Mouse (Mus musculus): Measurements from ENCODE around the gene Ube2m.

The Ube2m gene

DNA sequence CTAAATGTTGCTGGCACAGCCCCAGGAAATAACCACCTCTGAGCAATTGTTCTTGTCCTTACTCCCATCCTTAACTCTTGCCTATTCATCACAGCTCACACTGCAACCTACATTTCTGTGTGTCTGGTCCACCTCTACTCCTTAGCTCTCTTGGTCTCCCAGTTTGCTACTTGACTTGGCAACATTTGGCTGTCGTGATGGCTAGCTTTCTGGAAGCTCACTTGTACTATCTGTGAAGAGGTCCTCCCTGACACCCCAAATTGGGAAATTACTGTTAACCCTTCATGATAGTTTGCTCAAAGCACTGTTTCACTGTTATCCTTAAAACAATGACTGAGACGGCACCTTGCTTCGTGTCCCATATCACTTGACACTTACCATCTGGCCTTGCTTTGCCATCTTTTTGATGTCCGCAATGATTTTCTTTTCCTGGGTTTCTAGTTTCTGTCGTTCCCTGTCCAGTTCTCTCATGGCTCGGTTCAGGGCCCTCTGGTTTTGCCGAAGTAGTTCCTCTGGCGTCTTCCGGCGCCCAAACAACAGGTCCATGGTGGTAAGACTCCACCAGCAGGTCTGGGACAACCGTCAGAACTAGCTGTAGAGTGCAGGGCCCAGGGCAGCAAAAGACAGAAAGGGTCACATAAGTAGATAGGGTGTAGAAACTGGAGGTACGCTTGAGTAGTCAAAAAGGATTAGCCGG lies 4.5 kb downstream of the Ube2m start:
- no peak for DNase-seq (ENCODE audit: low spot score)

DNA sequence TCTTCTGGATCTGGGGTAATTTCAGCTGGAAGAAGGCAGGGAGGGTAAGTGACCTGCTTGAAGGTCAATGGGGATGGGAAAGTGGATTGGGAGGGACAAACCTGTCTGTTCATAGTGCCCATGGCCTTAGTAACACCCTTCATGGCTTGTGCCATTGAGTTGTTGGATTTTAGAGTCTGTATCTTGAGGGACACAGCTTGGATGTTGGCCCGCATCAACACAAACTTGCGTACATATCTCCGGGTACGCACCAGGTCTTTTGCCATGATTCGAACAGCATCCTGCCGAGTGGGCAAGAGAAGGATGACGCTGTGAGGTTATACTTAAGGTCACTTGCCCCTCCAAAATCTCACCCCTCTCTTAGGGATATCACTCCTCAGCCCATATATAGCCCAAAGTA lies 5.5 kb downstream of the Ube2m start:
- DNase-seq (ENCODE audit: low spot score): no peak

DNA sequence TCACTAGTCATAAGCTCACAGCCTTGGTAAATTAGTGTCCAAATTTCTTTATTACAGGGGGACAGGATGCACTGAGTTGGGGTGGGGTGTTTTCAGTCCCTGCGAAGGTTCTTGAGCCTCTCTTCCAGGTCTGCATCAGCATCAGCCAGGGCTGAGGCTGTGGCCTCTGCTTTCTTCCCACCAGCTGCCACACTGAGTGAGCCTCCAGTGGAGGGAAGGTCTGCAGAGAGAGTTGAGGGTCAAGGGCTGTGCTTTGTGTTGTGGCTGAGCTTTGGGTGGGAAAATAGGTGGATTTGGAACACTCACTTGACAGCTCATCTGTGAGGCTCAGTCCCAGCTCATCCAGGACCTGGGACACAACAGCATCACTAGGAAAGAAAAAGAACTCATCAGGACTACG lies 6.1 kb downstream of the Ube2m start:
- no peak for DNase-seq (ENCODE audit: low spot score)

DNA sequence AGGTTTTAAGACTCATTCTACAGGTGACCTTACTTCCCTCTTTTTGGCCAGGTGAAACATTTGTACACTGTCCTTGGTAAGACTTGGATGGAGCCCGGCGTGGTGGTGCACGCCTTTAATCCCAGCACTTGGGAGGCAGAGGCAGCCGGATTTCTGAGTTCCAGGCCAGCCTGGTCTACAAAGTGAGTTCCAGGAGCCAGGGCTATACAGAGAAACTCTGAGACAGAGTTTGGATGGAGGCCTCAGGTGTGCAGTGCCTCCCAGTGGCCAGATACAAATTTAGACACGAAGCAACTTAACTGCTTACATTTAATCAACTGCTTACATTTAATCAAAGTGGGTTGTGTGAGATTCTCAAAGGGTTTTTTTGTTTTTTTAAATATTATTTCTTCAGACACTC lies 7.0 kb downstream of the Ube2m start:
- DNase-seq (ENCODE audit: low spot score): no peak

DNA sequence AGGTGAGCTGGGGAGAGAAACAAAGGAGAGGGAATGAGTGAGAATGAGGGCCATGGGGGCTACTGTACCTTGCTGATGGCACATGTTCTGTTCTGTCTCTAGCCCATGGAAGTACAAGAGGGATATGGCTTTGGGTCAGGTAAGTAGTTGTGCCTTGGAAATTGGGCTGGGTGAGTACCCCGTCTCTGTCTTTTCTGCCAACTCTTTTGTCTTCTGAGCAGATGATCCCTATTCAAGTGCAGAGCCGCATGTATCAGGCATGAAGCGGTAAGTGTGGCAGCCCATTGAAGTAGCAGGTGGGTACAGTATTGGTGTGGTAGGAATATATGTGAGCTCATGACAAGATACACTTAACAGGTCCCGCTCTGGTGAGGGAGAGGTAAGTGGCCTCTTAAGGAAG lies 9.1 kb downstream of the Ube2m start:
- DNase-seq (ENCODE audit: low spot score): no peak

DNA sequence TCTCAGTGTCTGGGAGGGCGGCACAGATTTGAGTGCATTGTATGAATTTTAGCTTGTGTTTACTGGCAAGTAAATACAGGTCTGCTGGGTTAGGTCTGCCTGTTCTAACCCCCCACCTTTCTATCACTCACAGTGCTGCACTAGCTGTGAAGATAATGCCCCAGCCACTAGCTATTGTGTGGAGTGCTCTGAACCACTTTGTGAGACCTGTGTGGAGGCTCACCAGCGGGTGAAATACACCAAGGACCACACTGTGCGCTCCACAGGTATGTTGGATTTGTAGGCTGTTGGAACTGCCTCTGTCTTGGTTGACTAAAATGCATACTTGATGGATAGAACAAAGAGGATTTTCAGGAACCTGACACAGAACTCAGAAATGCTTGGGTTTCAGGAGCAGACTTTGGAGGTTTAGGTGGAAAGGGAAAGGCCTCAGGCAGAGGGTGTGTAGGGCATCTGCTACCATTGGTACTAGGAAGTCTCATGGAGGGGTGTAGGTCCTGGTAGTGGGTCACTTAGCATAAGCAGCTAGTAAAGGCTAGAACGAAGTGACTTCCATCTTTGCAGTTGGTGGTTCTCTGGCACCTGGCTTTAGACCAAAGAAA lies 12.5 kb downstream of the Ube2m start:
- DNase-seq (ENCODE audit: low spot score): no peak

DNA sequence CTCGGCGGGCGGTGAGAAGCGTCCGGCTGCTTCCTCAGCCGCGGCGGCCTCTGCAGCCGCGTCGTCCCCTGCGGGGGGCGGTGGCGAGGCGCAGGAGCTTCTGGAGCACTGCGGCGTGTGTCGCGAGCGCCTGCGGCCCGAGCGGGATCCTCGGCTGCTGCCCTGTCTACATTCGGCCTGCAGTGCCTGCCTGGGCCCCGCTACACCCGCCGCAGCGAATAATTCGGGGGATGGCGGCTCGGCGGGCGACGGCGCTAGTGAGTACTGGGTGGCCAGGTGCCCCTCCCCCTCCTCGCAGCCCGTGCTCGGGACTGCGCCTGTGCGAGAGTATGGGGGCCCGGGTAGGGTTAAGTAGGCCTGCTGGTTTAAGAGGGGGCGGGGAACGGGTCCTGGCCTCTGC lies 13.3 kb downstream of the Ube2m start:
- DNase-seq (ENCODE audit: low spot score): peak; percentile 56

DNA sequence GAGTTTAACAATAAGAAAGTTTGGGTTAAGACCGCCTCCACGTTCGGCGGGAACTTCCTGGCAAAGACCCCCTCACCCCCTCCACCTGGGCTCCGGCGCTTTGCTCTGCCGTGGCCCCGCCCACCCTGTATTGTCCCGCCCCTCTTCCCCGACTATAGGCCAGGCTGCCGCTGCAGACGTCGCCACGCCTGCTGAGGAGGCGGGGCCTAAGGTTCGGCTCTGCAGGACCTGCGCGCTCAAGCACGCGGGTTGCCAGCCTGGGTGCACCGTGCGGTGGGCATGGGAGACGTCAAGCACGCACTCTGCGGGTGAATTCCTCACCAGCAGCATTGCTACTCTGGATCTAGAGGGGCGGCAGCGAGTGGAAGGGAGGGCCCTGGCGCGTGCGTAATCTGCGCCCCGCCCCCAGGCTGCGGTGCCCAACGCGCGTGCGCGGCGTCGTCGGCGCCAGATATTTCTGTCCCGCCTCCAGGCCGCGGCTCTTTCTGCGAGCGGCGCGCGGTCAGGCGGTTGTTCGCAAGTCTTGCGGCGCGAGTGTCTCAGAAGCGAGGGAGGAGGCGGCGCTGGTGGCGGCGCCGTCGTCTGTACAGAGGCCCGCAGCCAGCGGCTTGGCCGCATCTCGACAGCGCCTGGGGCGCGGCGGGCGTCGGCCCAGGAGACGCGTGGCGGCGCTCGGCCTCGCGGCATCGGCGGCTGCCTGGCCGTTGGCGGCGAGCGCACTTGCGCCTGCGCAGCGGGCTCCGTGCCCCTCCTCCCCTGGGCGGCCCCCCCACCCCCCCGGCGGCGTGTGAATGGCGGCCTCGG lies 13.9 kb downstream of the Ube2m start:
- peak; percentile 94 for DNase-seq (ENCODE audit: low spot score)

DNA sequence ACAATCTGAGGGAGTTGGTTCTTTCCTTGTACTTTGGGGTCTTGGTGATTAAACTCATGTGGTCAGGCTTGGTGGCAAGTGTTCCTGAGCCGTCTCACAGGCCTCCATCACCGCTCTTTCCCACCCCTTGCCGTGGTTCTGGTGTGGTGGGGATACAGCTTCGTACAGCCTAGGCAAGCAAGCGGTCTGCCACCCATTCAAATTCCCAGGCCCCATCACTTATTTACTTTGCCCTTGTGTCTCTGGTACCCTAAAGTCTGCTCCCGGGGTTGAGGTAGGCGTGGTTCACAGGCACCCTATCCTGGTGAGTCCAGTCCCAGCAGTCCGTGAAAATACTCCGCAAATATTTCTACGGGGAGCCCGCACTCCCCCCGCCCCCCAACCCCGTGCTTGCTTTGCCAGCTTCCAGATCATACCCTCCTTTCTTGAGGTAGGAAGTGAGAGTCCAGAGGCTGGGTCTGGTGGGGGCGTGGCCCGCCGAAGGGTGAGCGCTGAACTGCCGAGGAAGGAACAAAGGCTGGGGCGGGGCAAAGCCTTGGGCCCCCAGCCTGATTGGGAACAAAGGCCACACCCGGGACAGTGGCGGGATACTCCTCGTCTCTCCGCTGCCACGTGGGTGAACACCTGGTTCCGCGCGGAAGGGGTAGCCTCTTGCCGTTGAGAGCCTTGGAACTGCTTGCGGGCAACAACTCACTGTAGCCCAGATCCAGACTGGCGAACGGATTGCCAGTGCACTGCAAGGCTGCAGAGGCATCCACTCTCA lies 15.1 kb downstream of the Ube2m start:
- DNase-seq (ENCODE audit: low spot score): no peak

DNA sequence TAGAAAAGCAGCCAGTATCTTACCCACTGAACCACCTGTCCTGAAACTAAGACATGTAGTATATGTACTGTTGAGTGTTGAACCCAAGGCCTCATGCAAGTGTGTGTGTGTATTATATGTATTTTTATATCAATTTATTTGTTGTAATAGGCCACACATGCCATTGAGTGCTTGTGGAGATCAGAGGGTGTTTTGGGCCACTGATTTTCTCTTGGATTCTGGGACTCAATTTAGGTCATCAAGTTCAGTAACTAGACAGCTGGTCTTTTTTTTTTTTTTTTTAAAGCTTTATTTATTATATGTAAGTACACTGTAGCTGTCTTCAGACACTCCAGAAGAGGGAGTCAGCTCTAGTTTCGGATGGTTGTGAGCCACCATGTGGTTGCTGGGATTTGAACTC lies 22.9 kb downstream of the Ube2m start:
- no peak for DNase-seq (ENCODE audit: low spot score)

DNA sequence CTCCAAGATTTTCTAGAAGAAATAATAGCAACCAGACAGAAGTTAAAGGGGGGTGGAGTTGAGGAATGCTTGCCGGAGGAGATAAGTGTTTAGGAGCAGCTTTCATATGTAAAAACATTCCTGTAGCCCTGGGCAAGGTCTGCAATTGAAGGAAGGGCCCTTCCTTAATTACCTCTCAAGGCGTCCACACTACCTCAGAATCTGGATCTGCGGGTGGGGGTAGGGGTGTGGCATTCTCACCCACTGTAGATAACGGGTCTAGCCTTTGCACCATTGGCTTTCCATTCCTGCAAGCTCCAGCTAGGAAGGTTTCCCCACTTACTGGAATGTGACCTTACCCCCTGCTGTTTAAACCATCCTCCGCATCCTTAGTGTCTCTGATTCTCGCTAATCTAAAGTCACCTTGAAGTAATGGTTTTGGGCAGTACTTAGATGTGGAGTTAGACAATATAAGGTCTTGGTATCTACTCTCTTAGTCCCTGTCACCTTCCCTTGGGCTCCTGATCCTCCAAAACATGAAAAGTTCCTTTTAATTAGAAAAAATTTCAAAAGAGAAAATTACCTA lies 23.7 kb downstream of the Ube2m start:
- no peak for DNase-seq (ENCODE audit: low spot score)

DNA sequence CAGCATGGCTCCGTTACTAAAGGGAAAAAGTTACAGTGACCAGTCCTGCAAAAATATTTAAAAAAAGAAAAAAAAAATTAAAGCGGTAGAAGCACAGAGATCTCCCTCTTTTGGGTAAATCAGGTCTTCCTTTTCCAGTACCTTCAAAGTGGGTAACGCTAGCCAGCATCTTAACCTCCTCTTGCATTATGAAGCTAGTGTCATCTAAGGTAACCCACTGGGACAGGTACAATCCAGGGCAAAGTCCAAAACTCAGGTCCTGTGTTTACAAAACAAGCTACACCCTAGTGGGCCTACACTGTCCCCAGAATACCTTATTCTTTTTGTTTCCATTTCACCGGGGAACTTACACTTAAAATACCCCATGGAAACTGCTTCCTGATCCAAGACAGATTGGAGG lies 24.4 kb downstream of the Ube2m start:
- no peak for DNase-seq (ENCODE audit: low spot score)

DNA sequence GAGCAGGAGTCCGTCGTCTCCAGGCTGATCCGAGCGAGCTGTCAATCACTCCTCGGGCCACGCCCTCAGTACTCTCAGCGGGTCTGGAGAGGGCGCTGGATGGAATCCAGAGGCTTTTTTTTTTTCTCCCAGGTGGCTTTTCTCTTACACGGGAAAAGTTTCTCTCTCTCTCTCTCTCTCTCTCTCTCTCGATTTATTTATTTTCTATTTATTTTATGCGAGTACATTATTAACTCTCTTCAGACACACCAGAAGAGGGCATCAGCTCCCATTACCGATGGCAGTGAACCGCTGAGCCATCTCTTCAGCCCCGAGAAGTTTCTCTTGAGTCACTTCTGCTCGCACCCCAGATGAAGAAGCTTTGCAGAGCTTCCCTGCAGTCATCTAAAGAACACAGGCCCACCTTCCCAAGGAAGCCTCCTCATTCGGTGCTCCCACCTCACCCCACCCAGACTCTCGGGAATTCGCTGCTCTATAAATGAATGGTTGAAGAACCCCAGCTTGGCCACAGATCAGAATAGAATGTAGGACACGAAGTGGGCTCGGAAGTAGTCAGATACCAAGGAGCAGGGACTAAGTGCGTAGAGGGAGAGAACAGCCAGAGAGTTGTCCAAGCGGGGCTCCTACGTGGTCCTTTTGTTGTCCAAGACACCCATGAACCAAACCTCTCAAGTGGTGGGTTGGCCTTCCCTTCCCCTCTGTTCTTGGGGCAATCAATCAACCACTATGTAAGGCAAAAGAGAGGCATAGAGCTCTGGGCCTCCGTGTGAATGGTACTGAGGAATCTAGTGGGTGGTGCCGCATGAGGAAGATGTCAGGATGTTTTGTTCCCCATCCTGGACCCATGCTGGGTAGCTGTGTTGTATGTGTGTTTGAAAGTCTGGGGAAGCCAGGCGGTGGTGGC lies 27.8 kb downstream of the Ube2m start, which contains the start of gene Zbtb45:
TSS of gene Zbtb45 (minus strand) at position 30 of the 904 bp plus-strand sequence.
- no peak for DNase-seq (ENCODE audit: low spot score)

DNA sequence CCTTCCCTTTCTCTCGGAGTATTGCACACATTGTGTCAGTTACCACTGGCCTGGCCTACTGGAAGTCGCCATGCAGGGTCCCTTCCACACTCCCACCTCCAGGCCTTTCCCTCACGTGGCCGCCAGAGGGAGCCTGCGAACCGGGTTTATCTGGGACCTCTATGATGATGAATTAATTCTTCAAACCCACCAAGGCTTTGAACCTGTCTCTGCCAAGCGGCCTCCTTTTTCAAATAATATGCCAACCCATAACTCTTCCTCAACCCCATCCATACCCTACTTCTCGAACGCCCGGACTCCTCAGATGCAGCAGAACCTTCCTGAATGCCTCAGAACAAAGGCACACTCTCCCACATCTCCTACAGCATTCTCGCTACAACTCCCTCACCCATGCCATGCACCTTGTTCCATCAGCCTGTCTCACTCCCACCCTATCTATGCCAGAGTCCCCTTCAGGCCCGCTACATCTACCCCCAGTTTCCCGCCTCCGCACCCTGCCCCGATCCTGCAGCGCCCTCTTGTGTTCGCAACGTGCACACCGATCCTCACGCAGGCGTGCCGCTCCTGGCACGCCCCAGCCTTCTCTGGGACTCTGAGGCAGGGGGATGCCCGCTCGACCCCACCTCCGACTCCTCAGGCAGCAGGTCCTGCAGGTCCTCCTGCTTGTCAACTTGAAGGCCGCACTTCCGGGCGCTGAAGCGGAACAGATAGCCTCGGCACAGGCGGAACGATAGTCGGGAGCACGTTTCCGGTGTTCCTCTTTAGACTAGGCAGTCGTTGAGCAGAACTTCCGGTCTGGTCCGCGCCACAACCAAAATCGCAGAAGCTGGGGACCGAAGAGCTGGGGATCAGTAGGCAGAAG lies 28.7 kb downstream of the Ube2m start:
- DNase-seq (ENCODE audit: low spot score): peak; percentile 94

DNA sequence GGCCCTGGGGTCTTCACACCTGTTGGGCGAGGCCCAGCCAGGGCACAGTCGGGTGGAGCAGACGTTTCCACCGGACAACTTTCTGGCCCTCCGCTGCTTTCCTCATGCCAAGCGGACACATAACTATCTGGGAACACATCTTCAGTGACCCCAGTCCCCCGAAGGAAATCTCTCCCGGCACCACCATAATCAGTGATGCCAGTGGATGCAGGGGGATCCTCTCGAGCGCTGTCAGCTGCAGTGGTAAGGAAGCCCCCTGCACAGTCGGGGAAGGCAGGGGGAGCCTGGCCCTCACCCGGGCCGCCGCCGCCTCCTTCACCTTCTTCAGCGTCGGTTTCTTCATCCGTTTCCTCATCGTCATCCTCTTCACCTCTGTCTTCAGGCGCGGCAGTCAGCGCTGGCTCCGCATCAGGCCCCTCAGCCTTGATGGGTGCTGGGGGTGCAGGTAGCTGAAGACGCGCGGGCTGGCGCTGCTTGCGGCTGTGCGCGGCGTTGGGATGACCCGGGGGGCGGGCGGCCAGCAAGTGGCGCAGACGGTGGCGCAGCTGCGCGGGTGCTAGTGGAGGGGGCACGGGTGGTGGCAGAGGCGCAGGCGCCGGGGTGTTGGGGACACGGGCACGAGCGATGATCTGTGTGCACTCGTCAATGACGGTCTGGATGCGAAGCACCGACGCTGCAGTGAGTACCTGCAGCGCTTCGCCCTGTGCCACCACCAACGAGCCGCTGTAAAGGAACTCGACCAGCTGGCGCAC lies 30.6 kb downstream of the Ube2m start:
- DNase-seq (ENCODE audit: low spot score): no peak

DNA sequence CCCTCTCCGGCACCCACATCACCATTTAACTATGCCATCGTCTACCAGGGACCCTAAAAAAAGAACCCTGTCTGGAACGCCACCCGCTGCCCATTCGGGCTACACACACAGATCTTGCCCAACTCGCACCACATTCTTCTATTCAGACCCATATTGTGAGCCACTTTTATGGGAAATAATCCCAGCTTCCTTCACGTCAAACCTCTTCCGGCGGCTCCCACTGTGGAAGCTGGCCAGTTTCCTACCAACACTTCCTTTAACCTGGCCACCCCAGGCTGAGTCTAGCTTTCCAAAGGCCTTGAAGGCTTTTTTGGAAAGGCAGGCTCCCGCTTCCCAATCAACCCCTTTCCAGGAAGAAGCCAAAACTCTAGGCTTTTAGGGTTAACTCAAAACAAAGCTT lies 31.5 kb downstream of the Ube2m start:
- no peak for DNase-seq (ENCODE audit: low spot score)

DNA sequence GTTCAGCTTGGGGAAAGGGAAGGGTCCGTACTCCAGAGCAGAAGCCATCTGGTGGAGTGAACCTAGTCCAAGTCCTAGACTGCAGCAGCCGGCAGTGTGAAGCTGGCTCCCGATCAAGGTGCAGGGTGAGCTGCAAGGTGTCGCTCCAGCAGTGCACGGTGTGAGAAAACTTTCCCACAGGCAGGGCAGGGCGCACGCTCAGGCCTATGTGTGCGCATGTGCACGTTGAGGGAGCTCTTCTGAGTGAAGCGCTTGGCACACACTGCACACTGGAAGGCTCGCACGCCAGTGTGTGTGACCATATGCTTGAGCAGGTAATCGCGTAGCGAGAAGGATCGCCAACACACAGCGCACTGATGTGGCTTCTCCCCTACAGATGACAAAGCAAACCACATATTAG lies 32.1 kb downstream of the Ube2m start:
- no peak for DNase-seq (ENCODE audit: low spot score)

DNA sequence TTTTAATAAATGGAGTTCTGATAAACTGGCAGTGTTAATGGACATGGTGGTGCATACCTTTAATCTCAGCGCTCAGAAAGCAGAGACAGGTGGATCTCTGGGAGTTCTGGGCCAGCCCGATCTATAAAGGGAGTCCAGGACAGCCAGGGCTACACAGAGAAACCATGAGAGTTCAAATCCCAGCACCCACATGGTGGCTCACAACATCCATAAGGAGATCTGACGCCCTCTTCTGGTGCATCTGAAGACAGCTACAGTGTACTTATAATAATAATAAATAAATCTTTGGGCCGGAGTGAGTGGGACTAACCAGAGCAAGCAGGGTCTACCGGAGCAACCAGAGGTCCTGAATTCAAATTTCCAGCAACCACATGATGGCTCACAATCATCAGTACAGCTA lies 34.7 kb downstream of the Ube2m start:
- DNase-seq (ENCODE audit: low spot score): no peak

DNA sequence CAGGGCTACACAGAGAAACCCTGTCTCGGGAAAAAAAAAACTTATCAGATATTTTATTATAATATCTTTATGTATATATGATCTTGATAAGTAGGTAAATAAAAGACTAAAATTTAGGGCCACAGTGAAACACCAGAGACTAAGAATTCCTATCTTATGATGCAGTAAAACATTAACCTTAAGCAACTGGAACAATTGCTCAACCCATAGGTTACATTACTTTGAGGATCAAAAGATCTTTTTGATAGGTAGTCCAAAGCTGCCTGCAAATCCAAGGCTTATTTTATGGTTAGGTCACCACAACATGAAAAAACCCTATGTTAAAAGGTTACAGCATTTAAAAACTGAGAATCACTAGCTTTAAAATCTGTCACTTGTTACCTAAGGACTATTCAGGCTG lies 36.5 kb downstream of the Ube2m start:
- no peak for DNase-seq (ENCODE audit: low spot score)

All from ovary, postnatal 10 days (tissue).